ENCODE assay signal across 12 mouse cellular contexts in the genomic region with DNA sequence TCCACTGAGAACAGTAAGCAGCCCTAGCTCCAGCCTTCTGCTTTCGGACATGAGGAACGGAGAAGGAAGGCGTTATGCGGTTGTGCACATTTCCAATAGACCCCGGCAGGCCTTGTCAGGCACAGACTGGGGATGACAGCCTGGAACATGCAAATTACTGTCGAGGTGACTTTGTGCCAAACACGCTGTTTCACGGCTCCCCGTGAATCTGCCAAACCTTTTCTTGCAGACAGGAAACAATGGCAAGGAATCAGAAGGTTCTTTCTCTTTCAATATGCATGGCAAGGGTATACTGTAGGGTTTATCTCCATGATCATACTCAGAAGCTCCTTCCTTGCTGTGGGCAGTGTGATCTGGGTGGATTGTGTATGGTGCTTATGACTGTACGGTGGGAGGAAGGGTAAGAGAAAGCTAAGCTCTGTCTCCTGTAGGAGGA.
DNase-seq lines count a peak whose midpoint lies in the region; ATAC-seq and TF ChIP-seq lines count a peak whose summit lies in the region.
"Had no signal": no experiment of that assay in that cellular context is flagged by ENCODE, and none has a peak within 500 bp of the region (broad histone marks: within the 10 kb centered on the region; RNA-seq: fewer than 3 reads in every experiment).

No protein-coding gene starts in this region.

- H3K4me3 ChIP-seq in cerebellum, adult 2 months (replicated peaks; ENCODE audit: insufficient read depth, low read depth, low read length), result no peak overlapping the region
- H3K4me3 ChIP-seq in midbrain, embryonic 13.5 days (replicated peaks), result no peak overlapping the region
- H3K4me3 ChIP-seq in midbrain, embryonic 10.5 days, result no peak overlapping the region
- H3K4me3 ChIP-seq: embryonic facial prominence, embryonic 10.5 days; heart, embryonic 10.5 days had no signal

- no peak for TF ChIP-seq CTCF in cerebellum, adult 2 months (IDR thresholded peaks at IDR 0.05; ENCODE audit: borderline replicate concordance, insufficient read depth, low read depth, low read length)

- H3K27ac ChIP-seq in cerebellum, adult 2 months (ENCODE audit: insufficient read depth, low read length), result no peak overlapping the region
- peak overlapping the region; percentile 87 for H3K27ac ChIP-seq in midbrain, embryonic 13.5 days
- no peak overlapping the region for H3K27ac ChIP-seq in midbrain, embryonic 10.5 days (replicated peaks)
- H3K27ac ChIP-seq: embryonic facial prominence, embryonic 10.5 days; heart, embryonic 10.5 days had no signal

- H3K9ac ChIP-seq in midbrain, embryonic 13.5 days (replicated peaks), result peak overlapping the region; percentile 46; the same call in 1 of the 2 replicates

- peak overlapping the region; percentile 6; the same call in 1 of the 2 replicates for H3K4me2 ChIP-seq in midbrain, embryonic 13.5 days (replicated peaks)

- 42% methylated on average over 10 of the region's 10 CpGs for WGBS in cerebellum, adult 2 months
- WGBS in midbrain, embryonic 13.5 days, result 56% methylated on average over 10 of the region's 10 CpGs
- WGBS in midbrain, embryonic 10.5 days, result 95% methylated on average over 10 of the region's 10 CpGs

- peak; percentile 23 to 32 for DNase-seq in cerebellum, adult 2 months
- DNase-seq in cerebellum, adult 9-11 months, result no peak
- DNase-seq in midbrain, embryonic 10.5 days (ENCODE audit: low spot score), result no peak
- peak; percentile 53 to 54 for DNase-seq in layer of hippocampus, postnatal 10 days (ENCODE audit: low spot score in 2 of 2)
- peak; percentile 39 for DNase-seq in right cerebral cortex, postnatal 25 days
- no peak for DNase-seq in kidney, postnatal 4 days
- DNase-seq in ovary, postnatal 36 days (ENCODE audit: low spot score), result no peak
- DNase-seq: kidney, postnatal 36 days; lung, postnatal 14 days had no signal

- no peaks in the 10 kb centered on the region for H3K27me3 ChIP-seq in cerebellum, adult 2 months (ENCODE audit: control insufficient read depth, insufficient read depth, low read length)
- H3K27me3 ChIP-seq in midbrain, embryonic 13.5 days, result no peaks in the 10 kb centered on the region
- H3K27me3 ChIP-seq in midbrain, embryonic 10.5 days (ENCODE audit: low read depth, poor library complexity, severe bottlenecking), result no peaks in the 10 kb centered on the region

- peak; percentile 40 for ATAC-seq in midbrain, embryonic 13.5 days

- H3K9me3 ChIP-seq in midbrain, embryonic 13.5 days, result no peaks in the 10 kb centered on the region
- H3K9me3 ChIP-seq in midbrain, embryonic 10.5 days (replicated peaks), result no peaks in the 10 kb centered on the region
- H3K9me3 ChIP-seq: embryonic facial prominence, embryonic 10.5 days; heart, embryonic 10.5 days had no signal

- no peaks in the 10 kb centered on the region for H3K36me3 ChIP-seq in midbrain, embryonic 13.5 days
- H3K36me3 ChIP-seq in midbrain, embryonic 10.5 days, result no peaks in the 10 kb centered on the region
- H3K36me3 ChIP-seq: embryonic facial prominence, embryonic 10.5 days; heart, embryonic 10.5 days had no signal

- TF ChIP-seq POLR2A in cerebellum, adult 2 months (IDR thresholded peaks at IDR 0.05; ENCODE audit: borderline replicate concordance, insufficient read depth, low read length), result no peak

- peaks cover 23% of the 10 kb centered on the region for H3K4me1 ChIP-seq in cerebellum, adult 2 months (ENCODE audit: control insufficient read depth, insufficient read depth, low read length)
- peaks cover 42% of the 10 kb centered on the region for H3K4me1 ChIP-seq in midbrain, embryonic 13.5 days (replicated peaks)
- 0 out of 2 replicates have a peak, but pooled peaks cover 3% of the 10 kb centered on the region for H3K4me1 ChIP-seq in midbrain, embryonic 10.5 days
- H3K4me1 ChIP-seq: embryonic facial prominence, embryonic 10.5 days had no signal

Comparison
In these comparisons a context has a peak if more than half of its experiments do, and no peak if none do; other contexts are left out.
1. DNase-seq: peak in cerebellum, adult 2 months (2 of 2), layer of hippocampus, postnatal 10 days (2 of 2) and right cerebral cortex, postnatal 25 days (single experiment); none in cerebellum, adult 9-11 months (single experiment), midbrain, embryonic 10.5 days (single experiment), kidney, postnatal 4 days (0 of 2) and ovary, postnatal 36 days (single experiment).